Mouse (Mus musculus) thymus, adult 2 months (tissue): ENCODE measurements around the gene Cyp2j12. TPM values are rescaled to one million over a fixed set of nuclear protein-coding genes. Genes with fewer than 3 reads are reported as not detected.
"Not testable (repeated sequence)": the region's sequence is repeated elsewhere in the genome, so short reads cannot be mapped to it uniquely, and the experiment has no call there.

Source experiments
- DNase-seq: peaks from one replicate; pipeline ENCODE4 v3.0.0; 2021
- H3K27ac ChIP-seq: fragments of 200-500 bp; 2 replicates; pipeline ENCODE4 v1.5.1; 2012; ENCODE audit warnings: low read length, control low read depth; ENCODE audit not compliant: control insufficient read depth, insufficient read depth
- H3K27me3 ChIP-seq: fragments of 200-500 bp; 2 replicates; pipeline ENCODE4 v1.6.1; 2012; ENCODE audit warnings: mild to moderate bottlenecking, low read length, moderate library complexity, mixed read lengths; ENCODE audit not compliant: control insufficient read depth, insufficient read depth
- H3K36me3 ChIP-seq: fragments of 200-500 bp; 2 replicates; pipeline ENCODE4 v1.6.1; 2012; ENCODE audit warnings: mild to moderate bottlenecking, low read length, moderate library complexity; ENCODE audit not compliant: control insufficient read depth, insufficient read depth
- H3K4me1 ChIP-seq: fragments of 200-500 bp; replicated peaks from 2 replicates; pipeline ENCODE4 v1.6.1; 2012; ENCODE audit warnings: low read length; ENCODE audit not compliant: control insufficient read depth, insufficient read depth
- H3K4me3 ChIP-seq: fragments of 200-500 bp; 2 replicates; pipeline ENCODE4 v1.5.1; 2012; ENCODE audit warnings: mild to moderate bottlenecking, low read length, control low read depth, moderate library complexity; ENCODE audit not compliant: control insufficient read depth, insufficient read depth
- CTCF ChIP-seq: fragments of 200-500 bp; IDR thresholded peaks from 2 replicates; pipeline ENCODE4 v1.5.1; 2012; ENCODE audit warnings: mild to moderate bottlenecking, control low read depth, low read length, moderate library complexity, borderline replicate concordance; ENCODE audit not compliant: control insufficient read depth, poor library complexity, insufficient read depth; ENCODE audit errors: extremely low read depth
- POLR2A ChIP-seq: fragments of 200-500 bp; IDR thresholded peaks from 2 replicates; pipeline ENCODE4 v1.6.1; 2012; ENCODE audit warnings: mild to moderate bottlenecking, low read length, control low read depth, moderate library complexity; ENCODE audit not compliant: control insufficient read depth, poor library complexity, insufficient read depth; ENCODE audit errors: extremely low read depth
- WGBS: fragments of 180-500 bp; shearing (Covaris S2); methylation state at CpG from one replicate; pipeline ENCODE4 v1.1.7; 2018; 5-methylcytosine and 5-hydroxymethylcytosine counted together
- polyA plus RNA-seq: library from polyadenylated mRNA; depleted of rRNA; stranded (reverse); fragments of >200 nt; gene quantifications from 2 replicates; pipeline ENCODE4 v1.2.3, GENCODE M21; 2012

The Cyp2j12 gene
- polyA plus RNA-seq, 1 experiment = not detected

- no peak for TF ChIP-seq CTCF
- TF ChIP-seq POLR2A = no peak
- Histone ChIP-seq H3K36me3 (no peaks in the 10 kb centered on the region), H3K27me3 (no peaks in the 10 kb centered on the region), H3K27ac (no peak overlapping the region), H3K4me3 (no peak overlapping the region), H3K4me1 (no peaks in the 10 kb centered on the region)
- 98% methylated on average over 1 of the region's 1 CpGs for WGBS
- DNase-seq = no peak
These were observed 1.7 kb downstream of the Cyp2j12 start for GRCm38 (mm10) chr4:96139226-96139625.

- H3K4me1 ChIP-seq = no peaks in the 10 kb centered on the region
- no peak for TF ChIP-seq CTCF
- no peak for TF ChIP-seq POLR2A
- H3K4me3 ChIP-seq = no peak overlapping the region
- no peaks in the 10 kb centered on the region for H3K36me3 ChIP-seq
- 89% methylated on average over 3 of the region's 3 CpGs for WGBS
- H3K27ac ChIP-seq = no peak overlapping the region
- no peaks in the 10 kb centered on the region for H3K27me3 ChIP-seq
- DNase-seq = no peak
These were observed 6.7 kb downstream of the Cyp2j12 start for GRCm38 (mm10) chr4:96134246-96134645.

DNA sequence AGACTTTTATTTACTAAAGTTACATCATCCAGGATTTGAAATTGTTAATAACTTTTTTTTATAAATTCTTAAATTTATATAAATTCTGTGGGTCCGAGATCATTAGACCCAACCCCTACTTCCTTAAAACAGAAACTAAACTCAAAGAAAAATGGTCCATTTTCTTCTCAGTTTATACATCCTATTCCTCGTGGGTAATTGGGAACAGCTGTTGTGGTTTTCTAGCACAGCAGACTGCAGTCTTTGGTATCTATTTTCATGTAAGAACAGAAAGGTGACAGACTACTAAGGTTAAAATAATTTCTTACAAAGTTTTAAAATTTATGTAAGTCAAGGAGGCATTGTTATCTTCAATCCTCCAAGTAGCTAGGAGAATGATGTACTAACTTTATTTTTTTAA is 44.1 kb downstream of the Cyp2j12 start:
- no peak for TF ChIP-seq POLR2A
- no peak for TF ChIP-seq CTCF
- Histone ChIP-seq H3K27ac (no peak overlapping the region), H3K27me3 (no peaks in the 10 kb centered on the region), H3K4me3 (no peak overlapping the region), H3K36me3 (no peaks in the 10 kb centered on the region), H3K4me1 (no peaks in the 10 kb centered on the region)
- no peak for DNase-seq
- WGBS = 44% methylated on average over 2 of the region's 2 CpGs

- DNase-seq = no peak
- H3K27me3 ChIP-seq = no peaks in the 10 kb centered on the region
- TF ChIP-seq POLR2A (no peak), CTCF (no peak)
- no peaks in the 10 kb centered on the region for H3K4me1 ChIP-seq
- no peak overlapping the region for H3K4me3 ChIP-seq
- H3K27ac ChIP-seq = no peak overlapping the region
- no peaks in the 10 kb centered on the region for H3K36me3 ChIP-seq
These were observed 49.1 kb downstream of the Cyp2j12 start for GRCm38 (mm10) chr4:96091869-96092268.

DNA sequence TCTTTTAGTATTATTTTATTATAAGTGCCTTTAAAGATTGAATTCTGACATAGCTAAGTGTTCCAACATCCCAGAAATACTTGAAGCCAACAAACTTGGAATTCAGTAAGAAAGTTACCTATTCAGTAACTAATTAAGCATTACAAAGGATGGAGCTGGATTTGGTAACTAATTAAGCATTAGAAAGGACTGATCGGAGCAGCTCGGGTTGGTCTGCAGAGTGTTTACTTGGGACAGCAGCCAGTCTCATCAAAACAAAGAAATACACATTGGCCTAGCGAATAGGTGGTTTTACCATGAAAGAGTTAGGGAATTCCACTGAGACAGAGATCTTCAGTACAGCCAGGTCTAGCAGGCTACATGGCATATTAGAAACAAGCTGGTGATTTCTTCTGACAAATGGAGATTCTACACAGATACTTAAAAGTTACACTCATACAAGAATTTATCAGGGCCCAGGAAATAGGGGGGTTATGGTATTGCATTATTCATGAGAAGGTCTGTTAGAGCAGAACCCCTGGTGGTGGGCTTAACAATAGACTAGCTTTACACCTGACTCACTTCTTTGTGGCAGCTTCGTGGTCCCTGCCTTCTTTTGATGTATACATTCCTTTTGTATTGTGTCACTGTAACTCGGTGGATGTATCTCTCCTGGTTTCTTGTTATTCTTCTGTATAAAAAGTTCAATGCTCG is 51.5 kb downstream of the Cyp2j12 start:
- 78% methylated on average over 6 of the region's 6 CpGs for WGBS
- not testable (repeated sequence) for H3K27me3 ChIP-seq, H3K4me3 ChIP-seq, H3K4me1 ChIP-seq, H3K36me3 ChIP-seq, DNase-seq, H3K27ac ChIP-seq

DNA sequence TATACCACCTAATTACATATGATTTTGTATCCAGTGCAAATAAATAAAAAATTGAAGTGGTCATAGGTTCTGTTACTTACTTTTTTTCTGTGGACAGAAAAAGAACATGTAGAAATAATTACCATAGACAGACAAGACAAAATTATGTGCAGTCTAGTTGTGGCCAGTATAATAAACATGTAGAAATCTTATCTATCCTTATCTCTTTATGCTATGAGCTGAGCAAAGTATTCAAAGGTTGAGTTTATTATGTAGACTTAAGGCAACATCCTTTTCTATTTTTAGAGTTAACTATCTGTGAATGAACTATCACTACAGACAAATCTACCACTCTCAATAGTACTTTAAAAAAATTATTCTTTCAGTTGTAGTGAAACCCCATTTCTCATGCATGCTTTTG is 62.6 kb downstream of the Cyp2j12 start:
- TF ChIP-seq POLR2A = no peak

More for the DNA sequence above, 62.6 kb downstream of the Cyp2j12 start:
- Histone ChIP-seq H3K36me3 (no peaks in the 10 kb centered on the region), H3K4me3 (no peak overlapping the region), H3K27ac (no peak overlapping the region), H3K27me3 (no peaks in the 10 kb centered on the region), H3K4me1 (no peaks in the 10 kb centered on the region)
- DNase-seq = no peak
